Mouse (Mus musculus) ovary, postnatal 36 days (tissue): Measurements from ENCODE around the gene Ccdc191.

ENCODE experiments used
- DNase-seq: peaks from one replicate; pipeline ENCODE4 v3.0.0; 2022; ENCODE audit warnings: low spot score, mixed read lengths

Gene Ccdc191

DNA sequence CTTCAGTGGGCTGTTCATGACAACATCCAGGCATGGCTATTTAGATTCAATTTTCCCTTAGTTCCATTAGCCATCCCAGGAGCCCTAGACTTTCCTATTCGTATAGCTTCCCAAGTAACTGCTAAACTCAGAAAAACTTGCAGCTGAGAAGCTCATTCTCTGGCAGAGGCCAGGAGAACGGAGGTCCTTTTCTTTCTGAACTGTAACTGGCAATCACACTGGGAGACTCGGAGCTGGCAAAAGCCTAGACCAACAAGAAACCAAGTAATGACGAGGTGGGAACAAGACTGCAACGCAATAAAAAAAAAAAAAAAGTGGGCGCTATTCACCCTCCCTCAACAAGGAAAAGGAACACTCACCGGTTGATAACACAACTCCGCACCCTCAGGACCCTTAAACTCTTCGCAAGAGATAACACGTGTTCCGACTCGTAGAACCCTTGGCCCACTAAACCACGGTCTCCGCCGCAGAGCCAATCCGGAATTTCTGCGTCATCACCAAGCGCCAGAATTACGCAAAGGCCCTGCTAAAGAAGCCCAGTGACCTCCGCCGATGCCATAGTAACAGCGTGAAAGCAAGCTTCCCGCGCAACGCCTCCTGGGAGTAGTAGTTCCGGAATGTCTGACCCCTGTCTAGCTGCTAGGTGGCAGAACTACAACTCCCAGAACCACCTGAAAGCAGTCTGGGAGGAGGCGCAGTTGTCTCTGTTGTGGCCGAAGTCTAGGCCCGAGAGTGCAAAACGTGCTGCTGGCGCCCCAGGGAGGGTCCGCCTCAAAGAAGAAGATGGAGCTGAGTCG lies at the start of gene Ccdc191:
Ccdc191 (plus strand) TSS at position 593 of the 797 bp plus-strand sequence.
- DNase-seq = peak; percentile 96

DNA sequence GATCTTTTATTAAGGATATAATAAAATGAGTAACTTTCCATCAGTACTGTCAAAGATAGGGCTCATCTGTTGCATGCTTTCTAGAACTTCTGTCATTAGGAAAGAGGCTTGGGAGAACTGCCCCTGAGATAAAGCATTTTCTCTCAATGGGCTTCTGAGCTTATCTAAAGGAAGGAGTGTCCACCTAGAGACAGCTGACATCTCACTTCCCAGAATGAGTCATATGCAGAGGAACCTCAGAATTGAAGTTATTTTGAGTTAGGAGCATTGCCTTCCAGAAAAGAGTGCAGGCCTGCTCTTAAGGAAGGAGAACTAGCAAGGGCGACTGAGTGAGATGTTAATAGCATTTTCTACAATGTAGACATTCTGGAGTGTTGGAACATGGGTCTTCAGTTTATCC lies 48.4 kb upstream of the Ccdc191 start:
- DNase-seq = no peak

DNA sequence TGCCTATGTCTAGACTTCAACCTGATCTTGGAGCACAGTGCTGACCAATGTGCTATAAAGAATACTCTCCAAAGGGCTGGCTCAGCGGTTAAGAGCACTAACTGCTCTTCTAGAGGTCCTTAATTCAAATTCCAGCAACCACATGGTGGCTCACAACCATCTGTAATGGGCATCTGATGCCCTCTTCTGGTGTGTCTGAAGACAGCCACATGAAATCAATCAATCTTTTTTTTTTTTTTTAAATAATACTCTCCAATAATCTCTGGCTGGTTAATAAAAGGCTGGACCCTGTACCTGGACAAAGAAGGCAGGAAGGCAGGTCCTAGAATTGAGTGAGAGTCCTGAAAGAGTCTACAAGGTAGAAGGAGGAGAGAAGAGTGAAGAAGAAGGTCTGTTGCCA lies 39.8 kb upstream of the Ccdc191 start:
- DNase-seq = no peak

DNA sequence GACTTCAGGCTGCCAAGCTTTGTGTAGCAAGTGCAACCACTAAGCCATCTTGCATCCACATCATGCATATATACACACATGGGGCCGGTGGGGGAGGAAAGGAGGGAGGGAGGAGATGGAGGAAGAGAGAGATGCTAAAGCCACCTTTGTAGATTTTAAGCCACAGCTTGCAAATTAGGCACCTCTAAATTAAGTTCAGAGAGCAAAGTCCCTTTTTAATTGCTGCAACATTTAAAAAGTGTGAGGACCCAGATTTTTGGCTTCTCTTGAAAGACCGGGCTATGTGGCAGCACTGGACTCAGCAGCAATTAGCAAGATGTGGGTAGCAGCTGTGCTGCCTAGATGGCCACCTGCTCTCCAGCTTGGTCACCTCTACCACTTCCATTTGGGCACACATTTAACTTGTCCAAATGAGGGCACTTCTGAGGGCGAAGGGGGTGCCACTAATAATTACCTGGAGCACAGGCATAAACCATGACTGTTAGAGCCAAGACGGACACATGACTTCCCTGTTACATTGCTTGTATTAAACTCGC lies 30.6 kb upstream of the Ccdc191 start:
- no peak for DNase-seq

DNA sequence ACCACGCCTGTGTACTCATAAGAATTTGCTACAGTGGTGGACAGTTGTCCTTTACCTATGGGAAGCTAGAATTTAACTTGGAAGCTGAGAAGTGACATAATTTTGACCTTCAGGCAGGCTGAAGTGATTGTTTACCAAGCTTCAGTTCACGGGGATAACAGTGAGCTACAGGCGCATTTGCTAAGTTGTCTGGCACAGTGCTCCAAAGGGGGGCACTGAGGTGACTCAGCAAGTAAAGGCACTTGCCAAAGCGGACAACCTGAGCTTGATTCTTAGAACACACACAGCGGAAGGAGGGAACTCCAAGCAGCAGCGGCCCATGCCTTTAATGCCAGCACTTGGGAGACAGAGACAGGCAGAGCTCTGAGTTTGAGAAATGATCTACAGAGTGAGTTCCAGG lies 29.0 kb upstream of the Ccdc191 start:
- no peak for DNase-seq

DNA sequence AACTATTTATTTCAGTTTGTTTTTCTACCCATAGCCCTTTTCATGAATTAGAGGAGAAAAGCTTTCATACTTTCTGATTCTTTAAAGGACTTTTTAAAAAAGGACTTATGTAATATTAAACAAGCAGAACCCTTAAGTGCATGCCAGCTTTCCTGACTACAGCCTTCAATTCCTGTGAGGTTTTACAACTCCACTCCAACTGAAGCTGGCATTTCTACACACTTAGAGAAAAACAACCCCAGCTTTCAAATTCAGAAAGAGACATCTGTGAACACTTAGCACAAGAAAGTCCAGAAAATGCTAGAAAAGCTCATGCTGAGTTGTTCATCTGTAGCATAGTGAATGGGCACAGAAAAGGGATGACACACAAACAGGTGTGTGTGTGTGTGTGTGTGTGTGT lies 19.8 kb upstream of the Ccdc191 start:
- no peak for DNase-seq

DNA sequence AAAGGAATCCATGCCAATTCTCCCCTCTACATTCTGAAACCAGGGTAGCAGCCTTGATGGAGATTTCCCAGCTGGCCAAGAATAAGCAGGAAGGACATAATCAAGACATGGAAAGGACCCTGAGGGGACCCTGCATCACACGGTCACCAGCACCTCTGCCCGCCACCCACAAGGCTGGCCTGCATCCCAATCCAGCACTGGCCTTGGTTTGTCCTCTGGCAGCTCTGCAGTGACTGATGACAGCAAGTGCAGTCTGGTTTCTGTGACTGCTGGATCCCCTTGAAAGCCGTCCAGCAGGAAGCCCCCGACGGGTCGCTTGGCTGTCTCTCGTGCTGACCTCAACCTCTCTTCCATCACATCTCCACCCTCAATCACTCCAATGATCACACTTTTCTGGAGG lies 18.2 kb upstream of the Ccdc191 start:
- DNase-seq = no peak

DNA sequence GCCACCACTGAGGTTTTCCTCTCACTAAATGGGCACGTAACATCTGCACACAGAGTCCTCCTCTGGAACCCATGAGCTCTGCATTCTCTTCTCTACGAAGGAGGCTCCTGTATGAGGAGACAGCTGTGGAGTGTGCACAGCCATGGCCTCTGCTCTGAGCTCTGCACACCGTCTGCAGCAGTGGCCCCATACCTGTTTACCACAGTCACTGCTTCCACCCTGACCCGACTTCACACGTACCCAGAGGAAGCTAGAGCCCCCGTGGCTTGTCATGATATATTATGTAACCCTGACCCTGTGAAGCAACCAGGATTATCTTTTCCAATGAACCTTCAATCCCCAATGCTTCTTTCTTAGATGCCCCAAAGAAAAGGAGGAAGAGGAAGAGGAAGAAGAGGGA lies 9.8 kb upstream of the Ccdc191 start:
- DNase-seq = no peak

DNA sequence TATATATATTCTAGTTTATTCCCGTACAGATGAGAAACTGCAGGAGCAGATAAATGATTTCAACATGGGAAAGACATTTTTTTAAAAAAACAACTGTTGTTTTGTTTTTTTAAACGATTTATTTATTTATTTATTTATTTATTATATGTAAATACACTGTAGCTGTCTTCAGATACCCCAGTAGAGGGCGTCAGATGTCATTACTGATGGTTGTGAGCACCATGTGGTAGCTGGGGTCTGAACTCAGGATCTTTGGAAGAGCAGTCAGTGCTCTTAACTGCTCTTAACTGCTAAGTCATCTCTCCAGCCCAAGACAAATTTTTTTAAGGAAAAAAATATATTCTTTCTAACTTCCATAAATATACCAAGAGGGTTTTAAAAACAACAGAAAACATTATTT lies 8.0 kb upstream of the Ccdc191 start:
- DNase-seq = no peak

DNA sequence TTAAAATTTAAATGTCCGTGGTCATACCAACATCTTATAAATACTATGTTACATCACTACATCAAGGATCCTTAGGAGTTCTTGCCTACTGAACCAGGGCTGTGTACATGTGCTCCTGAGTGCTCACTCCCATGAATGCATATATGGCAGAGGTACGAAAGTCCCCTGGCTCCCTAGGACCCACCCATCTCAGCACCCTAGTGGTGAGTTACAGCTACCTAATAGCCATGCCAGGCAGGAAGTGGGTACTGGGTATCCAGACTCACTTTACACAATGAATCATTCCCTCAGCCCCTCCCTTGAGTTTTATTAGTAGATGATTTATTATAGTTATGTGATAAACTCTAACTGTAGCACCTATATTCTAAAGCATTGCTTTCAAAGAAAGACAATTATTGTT lies 7.3 kb upstream of the Ccdc191 start:
- no peak for DNase-seq

DNA sequence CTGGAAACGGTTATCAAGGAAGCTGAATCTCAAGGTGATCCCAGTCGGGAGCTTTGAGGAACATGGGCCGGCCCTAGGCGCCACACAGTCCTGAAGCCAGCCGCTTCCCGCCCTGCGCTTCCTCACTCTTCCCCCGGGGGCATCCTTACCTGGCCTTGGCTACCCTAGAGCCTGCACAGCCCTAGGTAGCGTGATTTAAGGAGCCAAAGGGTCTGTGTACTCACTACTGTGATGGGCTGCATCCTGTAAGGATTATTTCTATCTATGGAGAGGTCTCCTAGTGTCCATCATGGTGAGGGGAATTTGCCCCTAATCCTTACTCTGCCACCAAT lies 371 bp downstream of the Ccdc191 start:
- no peak for DNase-seq

DNA sequence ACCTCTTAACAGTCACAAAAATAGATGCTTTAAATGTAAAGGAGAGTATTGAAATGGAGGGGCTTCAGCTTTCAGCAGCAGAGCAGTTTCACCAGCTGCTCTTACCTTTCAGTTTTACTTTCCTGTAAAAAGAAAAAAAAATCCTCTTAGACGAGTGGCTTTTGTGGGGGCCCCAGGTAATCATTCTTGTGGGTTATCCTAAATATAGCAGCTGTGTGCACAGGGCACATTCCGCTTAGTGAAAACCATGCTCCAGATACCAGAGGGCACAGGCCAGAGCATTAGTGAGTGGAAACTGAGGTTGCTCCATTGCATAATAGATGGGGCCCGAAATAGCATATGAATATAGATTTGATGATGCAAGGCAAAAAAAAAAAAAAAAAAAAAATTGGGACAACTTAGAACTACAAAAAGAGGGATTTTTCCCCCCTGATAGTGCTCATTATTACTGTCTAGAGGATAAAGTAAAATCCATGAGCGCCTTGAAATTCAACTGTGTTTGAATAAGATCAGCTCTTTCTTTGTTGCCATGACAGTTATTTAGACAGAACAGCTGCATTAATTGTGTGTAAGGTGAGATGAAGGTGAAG lies 1.2 kb downstream of the Ccdc191 start:
- no peak for DNase-seq

DNA sequence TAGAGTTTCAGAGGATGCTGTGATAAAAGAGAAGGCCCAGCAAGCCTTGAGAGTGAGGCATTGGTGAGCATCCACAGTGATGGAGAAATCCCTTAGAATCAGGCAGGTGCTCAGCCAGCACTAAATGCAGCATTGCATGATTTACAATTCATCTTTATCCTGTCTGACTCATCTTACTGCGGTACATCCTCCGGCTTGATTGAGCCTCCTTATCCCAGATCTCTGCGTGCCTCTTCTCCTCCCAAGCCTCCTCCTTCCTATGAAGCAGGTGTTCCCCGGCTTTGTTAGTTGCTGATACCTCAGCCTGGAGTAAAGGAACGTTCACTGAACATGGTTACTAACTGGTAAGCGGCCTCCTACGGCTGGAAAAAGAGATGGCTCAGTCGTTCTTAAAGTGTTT lies 4.9 kb downstream of the Ccdc191 start:
- DNase-seq = no peak

DNA sequence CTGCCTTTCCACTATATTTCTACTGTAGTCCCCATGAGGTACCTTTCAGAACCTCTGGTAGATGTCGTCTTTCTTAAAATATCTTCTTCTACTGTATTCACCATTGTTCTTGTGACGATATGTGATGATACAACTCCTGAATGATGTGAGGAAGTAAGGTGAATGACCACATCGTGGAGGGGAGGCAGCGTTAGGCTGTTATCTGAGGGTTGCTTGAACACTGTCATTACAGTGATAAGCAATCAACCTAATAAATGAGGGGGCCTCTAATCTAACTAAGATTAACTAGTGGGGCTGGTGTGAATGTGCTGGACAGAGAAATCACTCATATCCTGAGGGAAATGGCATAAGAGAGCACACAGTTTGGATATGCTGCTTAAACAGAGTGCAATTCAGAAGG lies 10.5 kb downstream of the Ccdc191 start:
- no peak for DNase-seq

DNA sequence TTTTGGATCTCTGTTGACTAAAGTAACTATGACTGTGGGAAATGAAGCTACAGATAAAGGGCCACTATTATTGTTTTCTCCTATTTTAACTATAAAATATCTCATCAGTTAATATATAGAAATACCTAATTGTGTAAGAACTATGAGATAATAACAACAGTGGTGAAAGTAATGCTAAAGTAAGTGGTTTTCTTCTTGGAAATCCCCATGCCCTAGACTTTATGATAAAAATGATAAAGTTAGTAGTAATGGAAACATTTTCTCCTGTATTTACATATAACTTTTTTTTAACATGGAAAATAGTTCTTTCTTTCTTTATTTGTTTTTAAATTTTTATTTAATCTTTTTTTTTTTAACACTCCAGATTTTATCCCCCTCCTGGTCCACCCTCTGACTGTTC lies 11.0 kb downstream of the Ccdc191 start:
- no peak for DNase-seq

DNA sequence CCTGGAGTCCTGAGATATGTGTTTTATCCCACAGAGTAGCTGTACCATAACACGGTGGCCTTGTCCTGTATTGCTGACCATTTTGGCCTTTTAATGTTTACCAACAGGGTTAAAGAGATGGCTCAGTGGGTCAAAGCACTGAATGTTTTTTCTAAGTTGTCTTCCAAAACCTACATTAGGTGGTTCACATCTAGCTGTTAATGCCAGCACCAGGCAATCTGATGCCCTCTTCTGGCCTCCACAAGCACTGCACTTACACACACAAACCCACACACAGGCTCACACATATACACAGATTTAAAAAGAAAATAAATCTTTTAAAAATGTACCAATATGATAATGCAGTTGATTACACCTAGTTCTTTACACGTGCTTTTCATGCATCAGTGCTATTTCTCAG lies 19.3 kb downstream of the Ccdc191 start:
- no peak for DNase-seq

DNA sequence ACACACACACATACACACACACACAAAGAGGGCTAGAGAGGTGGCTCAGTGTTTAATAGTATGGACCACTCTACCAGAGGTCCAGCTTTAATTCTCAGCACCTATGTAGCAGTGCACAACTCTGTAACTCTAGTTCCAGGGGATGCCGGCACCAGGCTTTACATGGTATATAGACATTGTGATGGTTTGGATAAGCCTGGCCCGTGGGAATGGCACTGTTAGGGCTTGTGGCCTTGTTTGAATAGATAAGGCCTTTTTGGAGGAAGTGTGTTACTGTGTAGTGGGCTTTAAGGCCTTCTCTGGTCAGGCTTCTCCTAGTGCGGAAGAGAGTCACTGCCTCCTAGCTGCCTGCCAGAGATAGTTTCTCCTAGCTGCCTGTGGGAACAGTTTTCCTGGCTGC lies 29.3 kb downstream of the Ccdc191 start:
- no peak for DNase-seq

DNA sequence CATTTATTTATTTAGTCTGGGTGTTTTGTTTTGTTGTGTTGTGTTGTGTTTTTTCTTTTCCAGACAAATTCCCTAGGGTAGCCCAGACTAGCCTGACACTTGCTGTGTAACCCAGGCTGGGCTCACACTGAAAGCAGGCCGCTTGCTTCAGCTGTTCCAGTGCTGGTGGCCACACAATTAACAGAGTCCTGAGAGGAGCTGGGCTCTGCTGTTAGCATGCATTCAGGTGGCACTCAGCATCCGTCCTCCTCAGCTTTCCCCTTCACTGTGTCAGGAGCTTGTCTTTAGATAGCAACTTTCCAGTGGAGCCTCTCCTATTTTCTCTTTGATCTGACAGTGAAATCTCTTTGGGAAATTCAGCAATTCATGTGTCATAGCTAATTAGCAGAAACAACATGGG lies 32.4 kb downstream of the Ccdc191 start:
- DNase-seq = no peak

DNA sequence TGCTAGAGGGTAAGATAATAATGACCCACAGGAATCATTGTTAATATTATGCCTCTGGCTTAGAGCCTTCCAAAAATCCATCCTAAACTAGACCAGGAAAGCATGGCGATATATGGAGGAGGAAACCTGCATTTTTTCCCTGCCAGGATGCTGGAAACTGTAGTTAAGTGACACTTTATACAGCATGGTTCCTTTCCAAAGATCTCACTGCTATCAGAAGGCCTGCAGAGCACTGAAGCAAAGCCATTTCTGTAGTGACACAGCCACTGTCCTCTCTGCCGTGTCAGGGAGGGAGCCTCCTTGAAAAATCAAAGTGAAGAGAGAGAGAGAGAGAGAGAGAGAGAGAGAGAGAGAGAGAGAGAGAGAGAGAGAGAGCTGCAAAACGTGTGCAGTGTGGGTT lies 33.0 kb downstream of the Ccdc191 start:
- DNase-seq = no peak

DNA sequence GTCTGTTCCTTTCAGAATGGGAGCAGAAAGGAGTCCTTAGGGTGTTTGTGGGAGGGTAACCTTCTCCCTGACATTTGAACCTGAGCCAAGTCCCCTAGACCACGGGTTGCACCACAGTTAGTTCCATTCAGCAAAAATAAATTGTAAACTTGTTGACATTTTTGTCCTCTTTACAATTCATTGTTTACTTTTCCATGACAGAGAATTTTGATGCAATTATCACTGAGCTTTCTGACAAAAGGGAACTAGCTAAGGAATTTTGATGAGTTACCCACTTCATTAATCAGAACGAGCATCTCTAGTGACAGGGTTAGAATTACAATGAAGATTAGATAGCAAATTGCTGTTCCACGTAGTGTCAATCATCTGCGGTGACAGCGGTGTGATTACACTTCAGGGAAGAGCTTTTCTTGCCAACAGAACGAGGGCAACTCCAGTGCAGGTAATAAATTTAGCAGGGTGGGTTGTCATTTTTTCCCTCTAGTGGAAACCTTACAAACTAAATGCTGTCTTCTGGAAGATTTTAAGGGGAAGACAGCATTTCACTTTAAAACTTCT lies 35.5 kb downstream of the Ccdc191 start:
- no peak for DNase-seq

DNA sequence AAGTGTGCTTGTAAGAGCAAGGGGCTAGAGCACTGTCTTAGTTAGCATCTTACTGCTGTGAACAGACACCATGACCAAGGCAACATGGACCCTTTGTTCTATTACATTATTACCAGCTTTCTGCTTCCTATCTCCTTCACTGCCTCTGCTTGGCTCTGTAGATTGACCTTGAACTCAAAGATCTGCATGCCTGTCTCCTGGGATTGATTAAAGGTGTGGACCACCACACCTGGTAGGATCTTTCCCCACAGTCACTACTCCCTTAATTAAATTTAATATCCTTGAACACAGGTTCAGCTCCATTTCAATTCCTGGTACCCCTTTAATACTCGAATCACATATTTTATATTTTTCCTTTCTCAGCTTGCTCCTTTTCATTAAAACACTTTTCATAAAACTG lies 36.2 kb downstream of the Ccdc191 start:
- no peak for DNase-seq

DNA sequence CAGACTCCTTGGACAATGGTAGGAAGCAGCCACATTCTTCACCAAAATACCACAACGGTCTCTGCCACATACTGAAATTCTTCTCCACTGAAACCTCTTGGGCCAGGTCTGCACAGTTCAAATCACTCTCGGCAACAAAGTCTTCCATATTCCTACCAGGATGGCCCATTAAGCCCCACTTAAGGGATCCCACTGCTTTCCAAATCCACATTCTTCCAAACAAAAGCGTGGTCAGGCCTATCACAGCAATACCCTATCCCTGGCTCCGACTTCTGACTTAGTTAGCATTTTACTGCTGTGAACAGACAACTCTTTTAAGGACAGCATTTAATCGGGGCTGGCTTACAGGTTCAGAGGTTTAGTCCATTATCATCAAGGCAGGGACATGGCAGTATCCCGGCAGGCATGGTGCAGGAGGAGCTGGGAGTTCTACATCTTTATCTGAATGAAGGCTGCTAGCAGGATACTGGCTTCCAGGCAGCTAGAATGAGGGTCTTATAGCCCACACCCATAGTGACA lies 36.8 kb downstream of the Ccdc191 start, which contains the start of gene Qtrt2:
Qtrt2 (minus strand) TSS at position 469 of the 519 bp plus-strand sequence.
- DNase-seq = no peak

DNA sequence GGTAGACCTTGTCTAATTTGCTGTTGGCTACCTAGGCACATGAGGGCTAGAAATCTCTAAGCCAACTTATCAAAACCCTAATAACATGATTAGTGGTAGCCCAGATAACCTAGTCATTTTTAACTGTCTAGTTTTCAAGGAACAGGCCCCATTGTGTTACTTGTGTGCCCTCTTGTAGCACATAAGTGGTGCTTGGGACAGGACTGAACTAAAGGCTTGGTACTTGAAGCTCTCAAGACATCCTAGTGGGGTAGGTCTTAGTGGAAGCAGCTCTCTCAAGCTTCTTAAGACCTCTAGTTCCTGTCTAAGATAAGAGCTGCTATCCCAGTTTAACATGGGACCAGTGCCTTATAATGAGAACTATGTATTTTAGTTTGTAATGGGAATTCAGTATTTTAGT lies 41.0 kb downstream of the Ccdc191 start:
- no peak for DNase-seq
